Mouse (Mus musculus) erythroblast, embryonic 14.5 days (primary cell): ENCODE measurements at regions not wholly inside any gene's neighbourhood (a gene's known extent, or its start where the extent isn't known, plus 50 kb on each side); places are given as distances from the start of the nearest gene placed in this dataset.

Source experiments
- H3K27me3 ChIP-seq: 2 replicates; pipeline ENCODE4 v1.6.1; 2012; ENCODE audit warnings: inconsistent platforms; ENCODE audit not compliant: control insufficient read depth
- H3K36me3 ChIP-seq: 2 replicates; pipeline ENCODE4 v1.6.1; 2012; ENCODE audit warnings: mild to moderate bottlenecking, inconsistent platforms; ENCODE audit not compliant: control insufficient read depth
- H3K4me1 ChIP-seq: 2 replicates; pipeline ENCODE4 v1.6.1; 2012; ENCODE audit warnings: inconsistent platforms; ENCODE audit not compliant: control insufficient read depth
- H3K4me3 ChIP-seq: replicated peaks from 2 replicates; pipeline ENCODE3; 2012; ENCODE audit warnings: moderate library complexity, mild to moderate bottlenecking, inconsistent platforms
- H3K9me3 ChIP-seq: 2 replicates; pipeline ENCODE4 v1.6.1; 2012; ENCODE audit warnings: low read length, inconsistent platforms, mixed read lengths; ENCODE audit not compliant: control insufficient read depth
- GATA1 ChIP-seq: IDR thresholded peaks from 2 replicates; pipeline ENCODE4 v1.6.1; 2012; ENCODE audit warnings: low read length, inconsistent platforms, mixed read lengths
- TAL1 ChIP-seq: IDR thresholded peaks from 3 replicates; pipeline ENCODE4 v1.6.1; 2012; ENCODE audit warnings: low read length, inconsistent platforms, mixed read lengths

GRCm38 (mm10) chr15:62435141-62435680 is 1409.8 kb downstream of the Gsdmc2 start:
- Histone ChIP-seq H3K4me1 (no peaks in the 10 kb centered on the region), H3K27me3 (no peaks in the 10 kb centered on the region), H3K9me3 (no peaks in the 10 kb centered on the region), H3K36me3 (no peaks in the 10 kb centered on the region), H3K4me3 (no peak overlapping the region)
- TF ChIP-seq GATA1 (no peak), TAL1 (no peak)

GRCm38 (mm10) chr15:62432742-62433245 is 1412.2 kb downstream of the Gsdmc2 start:
- Histone ChIP-seq H3K9me3 (no peaks in the 10 kb centered on the region), H3K36me3 (no peaks in the 10 kb centered on the region), H3K4me1 (no peaks in the 10 kb centered on the region), H3K27me3 (no peaks in the 10 kb centered on the region), H3K4me3 (no peak overlapping the region)
- TF ChIP-seq GATA1 (no peak), TAL1 (no peak)

DNA sequence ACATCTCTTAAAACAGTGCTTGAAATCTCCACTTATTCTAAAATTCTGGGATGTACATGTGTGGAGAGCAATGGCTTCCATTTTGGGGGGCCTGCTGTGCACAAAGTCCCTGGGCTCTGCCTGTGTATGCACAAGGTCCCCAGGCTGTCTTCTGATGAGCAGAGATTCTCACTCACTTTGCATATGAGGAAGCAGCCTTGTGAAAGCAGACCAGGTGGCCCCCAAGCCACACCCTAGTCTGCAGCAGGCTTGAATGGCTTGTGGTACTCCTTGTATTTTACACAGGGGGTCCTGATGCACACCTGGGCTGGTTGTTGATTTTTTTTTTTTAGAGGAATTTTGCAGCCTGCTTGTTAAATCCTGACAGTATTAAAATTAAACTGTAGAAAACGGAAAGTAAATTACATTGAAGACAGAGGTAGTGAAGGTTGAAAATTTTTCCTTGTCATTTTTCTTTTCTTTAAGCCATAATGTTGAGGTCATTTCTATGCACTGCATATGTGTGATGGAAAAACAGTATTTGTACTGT is 1413.8 kb downstream of the Gsdmc2 start:
- H3K9me3 ChIP-seq = no peaks in the 10 kb centered on the region
- H3K4me3 ChIP-seq = no peak overlapping the region
- no peak for TF ChIP-seq GATA1
- TF ChIP-seq TAL1 = no peak
- H3K27me3 ChIP-seq = no peaks in the 10 kb centered on the region
- H3K4me1 ChIP-seq = no peaks in the 10 kb centered on the region
- no peaks in the 10 kb centered on the region for H3K36me3 ChIP-seq

DNA sequence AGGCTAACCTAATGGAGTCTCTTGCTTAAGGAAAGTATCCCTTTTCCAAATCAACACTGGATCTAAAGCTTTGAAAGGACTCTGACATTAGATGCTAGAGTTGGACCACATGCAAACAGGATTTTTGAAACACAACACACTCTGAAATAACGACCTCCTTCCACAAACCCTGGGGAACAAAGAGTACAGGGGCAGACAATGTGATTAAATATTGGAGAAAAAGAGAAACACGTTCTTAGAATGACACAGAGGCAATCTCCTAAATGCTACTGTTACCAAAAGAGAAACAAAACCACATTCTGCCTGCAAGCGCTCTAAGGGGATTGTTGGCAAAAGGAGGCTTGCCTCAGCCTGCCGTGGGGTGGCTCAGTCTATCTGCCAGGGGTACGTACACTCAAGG is 1422.0 kb downstream of the Gsdmc2 start:
- Histone ChIP-seq H3K4me1 (no peaks in the 10 kb centered on the region), H3K36me3 (no peaks in the 10 kb centered on the region), H3K9me3 (no peaks in the 10 kb centered on the region), H3K27me3 (no peaks in the 10 kb centered on the region), H3K4me3 (no peak overlapping the region)
- TF ChIP-seq TAL1 (no peak), GATA1 (no peak)

DNA sequence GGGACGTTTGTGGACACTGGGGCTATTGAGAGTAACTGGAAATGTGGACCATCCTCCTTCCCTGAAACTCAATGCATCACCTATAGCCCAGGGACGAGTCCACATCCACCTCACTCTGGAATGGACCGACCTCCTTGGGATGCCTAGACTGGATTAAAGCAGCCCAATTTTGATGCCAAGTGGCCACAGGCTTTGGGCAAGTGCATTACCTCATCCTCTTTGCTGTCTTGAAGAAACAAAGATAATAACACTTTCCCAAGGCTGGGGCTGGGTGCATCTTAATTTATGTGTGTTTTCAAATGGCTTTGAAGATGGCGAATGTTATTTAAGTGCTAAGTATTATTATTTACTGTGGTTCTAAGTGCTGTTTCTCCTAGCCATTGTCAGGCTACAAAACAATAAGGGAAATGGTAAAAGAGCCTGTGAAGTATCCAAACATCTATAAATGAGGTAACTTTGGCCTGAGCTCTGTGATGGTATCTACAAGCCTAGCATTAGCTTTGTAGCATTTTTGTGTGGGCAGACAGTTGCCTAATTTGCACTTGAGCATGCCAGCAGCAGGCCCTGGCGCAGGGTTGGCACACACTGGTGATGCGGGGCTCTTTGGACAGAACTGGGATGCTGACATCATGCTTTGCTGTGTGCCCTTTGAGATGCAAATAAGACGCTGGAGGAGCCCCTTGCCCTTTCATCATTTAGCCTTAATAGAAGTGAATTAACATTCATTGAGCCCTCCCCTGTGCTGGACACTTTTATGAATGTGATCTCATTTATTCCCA is 1423.7 kb downstream of the Gsdmc2 start:
- H3K4me3 ChIP-seq = no peak overlapping the region
- H3K4me1 ChIP-seq = no peaks in the 10 kb centered on the region
- H3K36me3 ChIP-seq = no peaks in the 10 kb centered on the region
- TF ChIP-seq GATA1 (no peak), TAL1 (no peak)
- H3K9me3 ChIP-seq = no peaks in the 10 kb centered on the region
- H3K27me3 ChIP-seq = no peaks in the 10 kb centered on the region

DNA sequence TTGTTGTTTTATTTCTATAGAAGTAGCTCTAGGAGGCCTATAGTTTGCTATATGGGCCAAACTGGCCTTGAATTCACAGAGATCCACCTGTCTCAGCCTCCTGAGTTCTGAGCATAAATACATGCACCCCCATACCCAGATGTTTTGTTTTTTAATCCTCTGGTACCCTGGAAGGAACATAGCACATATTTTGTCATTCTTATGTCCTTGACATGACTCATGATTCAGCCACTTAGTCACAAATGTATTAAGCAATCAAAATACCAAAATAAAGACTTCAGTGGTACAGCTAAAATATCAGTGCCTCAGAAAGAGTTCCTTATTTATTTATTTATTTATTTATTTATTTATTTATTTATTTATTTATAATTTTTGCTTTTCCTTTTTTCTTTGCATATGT is 1428.3 kb downstream of the Gsdmc2 start:
- TF ChIP-seq GATA1 = no peak
- TF ChIP-seq TAL1 = no peak
- Histone ChIP-seq H3K4me1 (no peaks in the 10 kb centered on the region), H3K36me3 (no peaks in the 10 kb centered on the region), H3K27me3 (no peaks in the 10 kb centered on the region), H3K4me3 (no peak overlapping the region), H3K9me3 (no peaks in the 10 kb centered on the region)

GRCm38 (mm10) chr15:62413694-62414093 is 1431.3 kb downstream of the Gsdmc2 start:
- Histone ChIP-seq H3K4me1 (no peaks in the 10 kb centered on the region), H3K27me3 (no peaks in the 10 kb centered on the region), H3K4me3 (no peak overlapping the region), H3K9me3 (no peaks in the 10 kb centered on the region), H3K36me3 (no peaks in the 10 kb centered on the region)
- TF ChIP-seq GATA1 = no peak
- no peak for TF ChIP-seq TAL1

- no peak overlapping the region for H3K4me3 ChIP-seq
- no peaks in the 10 kb centered on the region for H3K9me3 ChIP-seq
- H3K4me1 ChIP-seq = no peaks in the 10 kb centered on the region
- TF ChIP-seq TAL1 = no peak
- TF ChIP-seq GATA1 = no peak
- H3K36me3 ChIP-seq = no peaks in the 10 kb centered on the region
- no peaks in the 10 kb centered on the region for H3K27me3 ChIP-seq
Observed at GRCm38 (mm10) chr15:62402142-62402541, 1442.8 kb downstream of the Gsdmc2 start.

DNA sequence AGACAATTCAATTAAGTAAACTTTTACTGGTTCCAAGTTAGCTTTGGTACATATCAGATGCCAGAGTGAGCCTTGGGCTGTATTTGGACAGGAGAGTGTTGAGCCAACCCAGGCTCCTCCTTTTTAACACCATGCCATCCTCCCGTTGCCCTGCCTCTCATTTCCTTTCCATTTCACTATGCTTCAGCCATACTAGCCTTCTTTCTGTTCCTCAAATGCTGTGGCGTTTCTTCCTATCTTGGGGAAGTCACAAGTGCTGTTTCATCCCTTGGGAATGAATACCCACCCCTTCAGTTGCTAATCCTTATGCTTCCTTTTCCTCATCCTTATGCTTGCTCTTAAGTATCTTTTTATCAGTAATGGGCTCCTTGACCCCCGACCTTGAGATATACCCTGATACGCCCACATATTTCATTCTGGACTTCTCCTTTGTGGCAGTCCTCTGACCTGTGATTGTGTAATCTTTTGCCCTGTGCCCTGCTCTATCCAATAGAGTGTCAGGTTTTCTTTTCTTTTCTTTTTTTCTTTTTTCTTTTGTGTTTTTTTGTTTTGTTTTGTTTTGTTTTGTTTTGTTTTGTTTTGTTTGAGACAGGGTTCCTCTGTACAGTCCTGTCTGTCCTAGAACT is 1443.9 kb downstream of the Gsdmc2 start:
- Histone ChIP-seq H3K27me3 (no peaks in the 10 kb centered on the region), H3K9me3 (no peaks in the 10 kb centered on the region), H3K4me1 (no peaks in the 10 kb centered on the region), H3K4me3 (no peak overlapping the region), H3K36me3 (no peaks in the 10 kb centered on the region)
- TF ChIP-seq GATA1 (no peak), TAL1 (no peak)
